Mouse (Mus musculus): Measurements from ENCODE around the gene Clic5. TPM values are rescaled to one million over a fixed set of nuclear protein-coding genes. Genes with fewer than 3 reads are reported as not detected.
"Not testable (repeated sequence)": the region's sequence is repeated elsewhere in the genome, so short reads cannot be mapped to it uniquely, and the experiment has no call there.

Gene Clic5
- polyA plus RNA-seq, 1 experiment from 2014 or later = 5.5 TPM

- Histone ChIP-seq H3K36me3 (ENCODE audit: control insufficient read depth, insufficient read depth, low read length) (no peaks in the 10 kb centered on the region), H3K27me3 (ENCODE audit: control insufficient read depth, insufficient read depth, low read length) (peaks cover 10% of the 10 kb centered on the region; the same call in 1 of the 2 replicates), H3K27ac (ENCODE audit: low read depth, low read length) (no peak overlapping the region), H3K4me1 (ENCODE audit: control insufficient read depth, insufficient read depth, low read length) (no peaks in the 10 kb centered on the region), H3K4me3 (ENCODE audit: low read length) (no peak overlapping the region), H3K9me3 (ENCODE audit: control insufficient read depth, low read length) (no peaks in the 10 kb centered on the region), H3K9ac (ENCODE audit: low read depth, low read length) (no peak overlapping the region), H3K4me2 (replicated peaks; ENCODE audit: low read depth, low read length) (no peak overlapping the region)
- no peak for ATAC-seq (ENCODE audit: low FRiP score, low TSS enrichment)
- WGBS = 73% methylated on average over 3 of the region's 3 CpGs
Observed at GRCm38 (mm10) chr17:44186871-44187270, 1.5 kb upstream of the Clic5 start.

GRCm38 (mm10) chr17:44187537-44187936 lies 847 bp upstream of the Clic5 start:
- H3K4me3 ChIP-seq (ENCODE audit: low read length); ATAC-seq (ENCODE audit: low FRiP score, low TSS enrichment): not testable (repeated sequence)

GRCm38 (mm10) chr17:44188769-44189145 lies 373 bp downstream of the Clic5 start:
- Histone ChIP-seq H3K4me3 (ENCODE audit: low read length) (peak overlapping the region; percentile 45), H3K4me2 (replicated peaks; ENCODE audit: low read depth, low read length) (peak overlapping the region; percentile 92), H3K27ac (ENCODE audit: low read depth, low read length) (no peak overlapping the region), H3K4me1 (ENCODE audit: control insufficient read depth, insufficient read depth, low read length) (no peaks in the 10 kb centered on the region), H3K9ac (ENCODE audit: low read depth, low read length) (peak overlapping the region; percentile 38; the same call in 1 of the 2 replicates), H3K27me3 (ENCODE audit: control insufficient read depth, insufficient read depth, low read length) (peaks cover 10% of the 10 kb centered on the region; the same call in 1 of the 2 replicates), H3K9me3 (ENCODE audit: control insufficient read depth, low read length) (no peaks in the 10 kb centered on the region), H3K36me3 (ENCODE audit: control insufficient read depth, insufficient read depth, low read length) (no peaks in the 10 kb centered on the region)
- 0% methylated on average over 24 of the region's 24 CpGs for WGBS
- peak; percentile 53; the same call in 1 of the 2 replicates for ATAC-seq (ENCODE audit: low FRiP score, low TSS enrichment)

More at GRCm38 (mm10) chr17:44187537-44187936, 847 bp upstream of the Clic5 start:
- peaks cover 10% of the 10 kb centered on the region; the same call in 1 of the 2 replicates for H3K27me3 ChIP-seq (ENCODE audit: control insufficient read depth, insufficient read depth, low read length)
- H3K9me3 ChIP-seq (ENCODE audit: control insufficient read depth, low read length); H3K27ac ChIP-seq (ENCODE audit: low read depth, low read length); H3K36me3 ChIP-seq (ENCODE audit: control insufficient read depth, insufficient read depth, low read length); H3K4me2 ChIP-seq (replicated peaks; ENCODE audit: low read depth, low read length); H3K4me1 ChIP-seq (ENCODE audit: control insufficient read depth, insufficient read depth, low read length); H3K9ac ChIP-seq (ENCODE audit: low read depth, low read length): not testable (repeated sequence)

- Histone ChIP-seq H3K4me1 (ENCODE audit: control insufficient read depth, insufficient read depth, low read length) (no peaks in the 10 kb centered on the region), H3K4me2 (replicated peaks; ENCODE audit: low read depth, low read length) (peak overlapping the region; percentile 92), H3K36me3 (ENCODE audit: control insufficient read depth, insufficient read depth, low read length) (no peaks in the 10 kb centered on the region), H3K9ac (ENCODE audit: low read depth, low read length) (peak overlapping the region; percentile 8; the same call in 1 of the 2 replicates), H3K4me3 (ENCODE audit: low read length) (peak overlapping the region; percentile 45; the same call in 1 of the 2 replicates), H3K9me3 (ENCODE audit: control insufficient read depth, low read length) (no peaks in the 10 kb centered on the region), H3K27ac (ENCODE audit: low read depth, low read length) (no peak overlapping the region), H3K27me3 (ENCODE audit: control insufficient read depth, insufficient read depth, low read length) (peaks cover 10% of the 10 kb centered on the region; the same call in 1 of the 2 replicates)
- peak; percentile 44; the same call in 1 of the 2 replicates for ATAC-seq (ENCODE audit: low FRiP score, low TSS enrichment)
- 5% methylated on average over 11 of the region's 11 CpGs for WGBS
Observed at GRCm38 (mm10) chr17:44189696-44190095, 1.3 kb downstream of the Clic5 start.

GRCm38 (mm10) chr17:44190246-44190645 lies 1.9 kb downstream of the Clic5 start:
- Histone ChIP-seq H3K27ac (ENCODE audit: low read depth, low read length) (no peak overlapping the region), H3K27me3 (ENCODE audit: control insufficient read depth, insufficient read depth, low read length) (peaks cover 10% of the 10 kb centered on the region; the same call in 1 of the 2 replicates), H3K36me3 (ENCODE audit: control insufficient read depth, insufficient read depth, low read length) (no peaks in the 10 kb centered on the region), H3K4me3 (ENCODE audit: low read length) (no peak overlapping the region), H3K9ac (ENCODE audit: low read depth, low read length) (no peak overlapping the region), H3K9me3 (ENCODE audit: control insufficient read depth, low read length) (no peaks in the 10 kb centered on the region), H3K4me1 (ENCODE audit: control insufficient read depth, insufficient read depth, low read length) (no peaks in the 10 kb centered on the region), H3K4me2 (replicated peaks; ENCODE audit: low read depth, low read length) (no peak overlapping the region)
- ATAC-seq (ENCODE audit: low FRiP score, low TSS enrichment) = no peak
- WGBS = 37% methylated on average over 7 of the region's 7 CpGs

GRCm38 (mm10) chr17:44192981-44193380 lies 4.6 kb downstream of the Clic5 start:
- ATAC-seq (ENCODE audit: low FRiP score, low TSS enrichment) = no peak
- Histone ChIP-seq H3K36me3 (ENCODE audit: control insufficient read depth, insufficient read depth, low read length) (no peaks in the 10 kb centered on the region), H3K9me3 (ENCODE audit: control insufficient read depth, low read length) (no peaks in the 10 kb centered on the region), H3K9ac (ENCODE audit: low read depth, low read length) (no peak overlapping the region), H3K27me3 (ENCODE audit: control insufficient read depth, insufficient read depth, low read length) (peaks cover 10% of the 10 kb centered on the region; the same call in 1 of the 2 replicates), H3K4me3 (ENCODE audit: low read length) (no peak overlapping the region), H3K4me1 (ENCODE audit: control insufficient read depth, insufficient read depth, low read length) (no peaks in the 10 kb centered on the region), H3K4me2 (replicated peaks; ENCODE audit: low read depth, low read length) (no peak overlapping the region), H3K27ac (ENCODE audit: low read depth, low read length) (no peak overlapping the region)
- WGBS = 76% methylated on average over 3 of the region's 3 CpGs

GRCm38 (mm10) chr17:44199158-44199557 lies 10.8 kb downstream of the Clic5 start:
- Histone ChIP-seq H3K9me3 (ENCODE audit: control insufficient read depth, low read length) (no peaks in the 10 kb centered on the region), H3K4me1 (ENCODE audit: control insufficient read depth, insufficient read depth, low read length) (no peaks in the 10 kb centered on the region), H3K36me3 (ENCODE audit: control insufficient read depth, insufficient read depth, low read length) (no peaks in the 10 kb centered on the region), H3K4me3 (ENCODE audit: low read length) (no peak overlapping the region), H3K4me2 (replicated peaks; ENCODE audit: low read depth, low read length) (no peak overlapping the region), H3K9ac (ENCODE audit: low read depth, low read length) (no peak overlapping the region), H3K27me3 (ENCODE audit: control insufficient read depth, insufficient read depth, low read length) (no peaks in the 10 kb centered on the region), H3K27ac (ENCODE audit: low read depth, low read length) (no peak overlapping the region)
- ATAC-seq (ENCODE audit: low FRiP score, low TSS enrichment) = no peak
- 69% methylated on average over 4 of the region's 4 CpGs for WGBS

- Histone ChIP-seq H3K9ac (ENCODE audit: low read depth, low read length) (no peak overlapping the region), H3K4me3 (ENCODE audit: low read length) (no peak overlapping the region), H3K9me3 (ENCODE audit: control insufficient read depth, low read length) (no peaks in the 10 kb centered on the region), H3K4me1 (ENCODE audit: control insufficient read depth, insufficient read depth, low read length) (no peaks in the 10 kb centered on the region), H3K36me3 (ENCODE audit: control insufficient read depth, insufficient read depth, low read length) (no peaks in the 10 kb centered on the region), H3K27me3 (ENCODE audit: control insufficient read depth, insufficient read depth, low read length) (no peaks in the 10 kb centered on the region), H3K4me2 (replicated peaks; ENCODE audit: low read depth, low read length) (no peak overlapping the region), H3K27ac (ENCODE audit: low read depth, low read length) (no peak overlapping the region)
- 85% methylated on average over 5 of the region's 5 CpGs for WGBS
- no peak for ATAC-seq (ENCODE audit: low FRiP score, low TSS enrichment)
Observed at GRCm38 (mm10) chr17:44202952-44203351, 14.6 kb downstream of the Clic5 start.

- Histone ChIP-seq H3K4me3 (ENCODE audit: low read length) (no peak overlapping the region), H3K4me2 (replicated peaks; ENCODE audit: low read depth, low read length) (no peak overlapping the region), H3K36me3 (ENCODE audit: control insufficient read depth, insufficient read depth, low read length) (no peaks in the 10 kb centered on the region), H3K9me3 (ENCODE audit: control insufficient read depth, low read length) (no peaks in the 10 kb centered on the region), H3K27me3 (ENCODE audit: control insufficient read depth, insufficient read depth, low read length) (no peaks in the 10 kb centered on the region), H3K27ac (ENCODE audit: low read depth, low read length) (no peak overlapping the region), H3K4me1 (ENCODE audit: control insufficient read depth, insufficient read depth, low read length) (no peaks in the 10 kb centered on the region), H3K9ac (ENCODE audit: low read depth, low read length) (no peak overlapping the region)
- 86% methylated on average over 1 of the region's 1 CpGs for WGBS
- no peak for ATAC-seq (ENCODE audit: low FRiP score, low TSS enrichment)
Observed at GRCm38 (mm10) chr17:44204787-44205186, 16.4 kb downstream of the Clic5 start.

Data from kidney, embryonic 14.5 days (tissue).